Mouse (Mus musculus): ENCODE measurements around the gene Calcrl.
"Not testable (repeated sequence)": the region's sequence is repeated elsewhere in the genome, so short reads cannot be mapped to it uniquely, and the experiment has no call there.

The Calcrl gene

DNA sequence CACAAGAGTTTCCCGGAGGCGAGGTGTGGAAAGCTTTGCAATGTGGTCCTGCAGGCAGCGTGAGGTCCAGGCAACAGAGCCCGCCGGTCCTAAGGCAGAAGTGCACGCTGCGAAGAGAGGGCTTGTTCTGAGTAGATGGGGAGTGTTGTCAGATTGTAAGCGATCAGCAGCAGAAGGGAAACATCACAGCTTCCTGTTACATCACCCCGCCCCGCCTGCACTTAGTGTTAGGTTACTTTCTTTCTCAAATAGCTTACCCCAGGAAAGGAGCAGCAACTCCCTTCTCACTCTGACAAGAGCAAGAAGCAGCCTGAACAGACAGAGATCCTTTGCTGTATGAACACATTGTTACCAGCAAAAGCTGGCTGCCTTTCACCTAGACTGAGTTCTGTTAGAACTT is at the start of gene Calcrl:
Gene Calcrl (minus strand): TSS at position 274 of the 400 bp plus-strand sequence.
- DNase-seq = peak; percentile 88 to 90

DNA sequence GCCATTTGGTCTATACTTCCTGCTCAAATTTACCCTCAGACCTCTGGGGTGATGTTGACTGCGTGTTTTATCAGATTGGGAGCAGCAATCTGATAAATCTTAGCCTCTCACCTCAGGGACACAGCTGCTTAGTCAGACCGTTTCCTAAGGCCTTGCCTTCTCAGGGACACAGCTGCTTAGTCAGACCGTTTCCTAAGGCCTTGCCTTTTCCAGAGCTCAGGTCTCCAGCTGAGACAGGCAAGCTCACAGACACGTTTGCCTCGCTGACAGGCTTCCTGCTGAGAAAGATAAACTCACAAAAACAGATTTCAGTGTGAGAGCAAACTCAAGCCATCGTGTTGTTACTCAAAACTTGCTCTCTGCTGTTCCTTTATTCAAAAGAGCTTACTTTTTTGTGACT is 49.4 kb upstream of the Calcrl start:
- DNase-seq = no peak

DNA sequence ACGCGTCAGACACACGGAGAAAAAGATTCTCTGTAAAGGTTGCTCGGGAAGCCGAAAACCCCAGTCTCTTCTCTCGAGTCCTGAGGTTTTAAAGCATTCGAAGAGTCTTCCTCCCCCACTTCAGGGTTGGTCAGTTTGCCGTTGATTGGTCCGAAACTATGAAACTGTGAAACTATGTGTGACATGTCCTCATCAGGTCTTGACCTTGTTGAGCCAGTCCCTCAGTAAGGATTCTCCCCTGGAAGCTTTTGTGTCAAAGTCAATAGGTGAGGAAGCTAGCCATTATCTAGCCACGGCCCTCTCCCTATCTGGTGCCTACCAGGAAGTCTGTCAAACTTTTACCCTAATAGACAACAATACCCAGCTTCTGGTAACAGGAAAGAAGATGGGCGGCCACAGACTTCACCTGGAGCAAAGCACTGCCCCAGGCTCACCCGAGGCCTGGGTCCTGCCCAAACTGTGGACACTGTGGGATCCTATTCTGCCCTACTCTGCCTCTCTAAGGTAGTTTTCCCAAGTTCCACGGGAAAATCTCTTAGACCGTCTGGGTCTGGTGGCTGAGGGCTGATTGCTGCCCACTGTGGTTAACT is 48.8 kb upstream of the Calcrl start:
- no peak for DNase-seq

DNA sequence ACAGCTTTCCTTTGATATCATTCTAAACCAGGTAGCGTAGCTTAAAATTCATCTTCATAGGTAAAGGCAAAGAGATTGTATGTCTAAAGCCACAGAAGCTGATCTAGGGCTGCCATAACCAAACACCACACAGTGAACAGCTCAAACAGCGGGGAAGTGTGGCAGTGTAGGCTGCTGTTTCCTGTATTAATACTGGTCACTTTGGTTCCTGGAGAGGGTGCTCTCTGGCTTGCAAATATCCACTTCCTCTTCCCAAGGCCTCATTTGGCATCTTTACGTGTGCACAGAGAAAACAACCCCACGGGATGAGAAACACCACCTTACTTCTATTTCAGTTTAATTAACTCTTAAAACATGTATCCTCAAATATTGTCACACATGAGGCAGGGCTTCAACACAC is 42.2 kb upstream of the Calcrl start:
- no peak for DNase-seq

DNA sequence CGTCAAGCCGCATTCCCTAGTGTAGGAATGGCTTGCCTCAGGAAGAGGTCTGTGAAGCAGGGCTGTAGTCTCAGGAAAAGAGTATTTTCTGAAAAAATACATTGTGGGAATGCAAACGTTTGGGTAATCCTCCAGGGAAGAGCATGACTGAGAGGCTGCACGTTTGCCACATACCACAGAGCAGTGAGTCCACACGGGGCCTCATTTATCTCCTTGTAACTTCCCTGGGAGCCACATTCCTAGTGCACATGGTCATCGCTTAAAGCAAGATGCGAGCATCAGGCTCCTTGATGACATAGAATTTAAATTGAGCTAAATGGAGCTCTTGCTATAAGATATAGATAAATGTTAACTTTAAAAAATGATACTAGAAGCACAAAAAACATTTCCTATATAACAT is 39.7 kb upstream of the Calcrl start:
- no peak for DNase-seq

DNA sequence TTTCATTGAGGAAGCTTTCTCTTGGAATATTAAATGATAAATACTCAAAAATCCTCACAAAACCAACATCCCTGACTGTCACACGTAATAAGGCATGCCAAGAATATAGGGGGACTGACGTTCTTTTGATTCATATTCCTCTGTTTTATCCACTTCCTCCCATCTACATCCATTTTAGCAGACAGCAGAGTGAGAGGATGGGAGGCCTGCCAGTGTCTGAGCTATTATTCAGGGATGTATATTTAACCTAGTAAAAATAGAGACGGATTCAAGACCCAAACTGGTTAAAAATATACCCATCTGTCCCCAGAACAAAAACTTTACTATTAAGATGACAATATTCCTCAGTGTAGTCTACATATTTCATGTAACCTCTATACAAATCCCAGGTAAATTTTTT is 37.2 kb upstream of the Calcrl start:
- DNase-seq = no peak

DNA sequence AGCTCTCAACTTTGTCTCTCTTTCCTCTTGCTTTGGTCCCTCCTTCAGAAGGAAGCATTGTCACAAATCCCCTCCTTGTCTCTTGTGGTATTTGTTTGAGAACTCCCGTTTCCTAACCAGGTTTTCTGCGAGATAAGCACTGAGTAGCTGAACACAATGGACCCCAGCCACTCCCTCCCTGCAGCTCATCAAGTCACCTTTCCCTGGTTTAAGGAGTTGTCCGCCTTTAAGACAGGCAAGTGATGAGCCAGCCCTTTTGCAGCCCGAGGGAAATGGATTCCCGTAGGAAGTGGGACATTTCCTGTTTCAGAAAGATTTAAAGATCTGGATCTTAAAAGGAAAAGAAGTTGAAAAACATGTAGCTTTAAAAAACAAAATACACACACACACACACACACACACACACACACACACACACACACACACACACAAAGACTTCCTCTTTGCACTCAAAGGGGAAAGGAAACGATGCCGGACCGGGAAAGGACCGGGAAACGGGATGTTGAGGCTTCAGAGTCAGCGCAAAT is 34.5 kb upstream of the Calcrl start:
- peak; percentile 17 to 40 for DNase-seq

DNA sequence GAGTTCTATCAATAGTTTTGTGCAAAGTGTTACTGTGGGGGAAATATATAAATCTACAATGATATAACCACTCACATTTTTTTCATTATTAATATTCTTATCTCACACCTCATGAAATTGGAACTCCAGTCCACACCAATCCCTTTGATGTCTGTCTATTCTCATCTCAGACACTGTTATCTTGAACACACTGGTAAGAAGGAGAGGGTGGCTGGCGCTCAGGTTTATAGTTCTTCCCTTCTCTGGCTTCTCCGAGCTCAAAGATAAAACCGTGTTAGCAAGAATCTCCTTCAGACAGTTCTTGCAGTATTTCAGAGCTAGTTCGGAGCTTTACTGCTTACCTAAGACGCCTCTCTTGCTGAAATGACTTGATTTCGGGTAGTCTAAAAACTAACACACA is 32.0 kb upstream of the Calcrl start:
- DNase-seq = no peak

DNA sequence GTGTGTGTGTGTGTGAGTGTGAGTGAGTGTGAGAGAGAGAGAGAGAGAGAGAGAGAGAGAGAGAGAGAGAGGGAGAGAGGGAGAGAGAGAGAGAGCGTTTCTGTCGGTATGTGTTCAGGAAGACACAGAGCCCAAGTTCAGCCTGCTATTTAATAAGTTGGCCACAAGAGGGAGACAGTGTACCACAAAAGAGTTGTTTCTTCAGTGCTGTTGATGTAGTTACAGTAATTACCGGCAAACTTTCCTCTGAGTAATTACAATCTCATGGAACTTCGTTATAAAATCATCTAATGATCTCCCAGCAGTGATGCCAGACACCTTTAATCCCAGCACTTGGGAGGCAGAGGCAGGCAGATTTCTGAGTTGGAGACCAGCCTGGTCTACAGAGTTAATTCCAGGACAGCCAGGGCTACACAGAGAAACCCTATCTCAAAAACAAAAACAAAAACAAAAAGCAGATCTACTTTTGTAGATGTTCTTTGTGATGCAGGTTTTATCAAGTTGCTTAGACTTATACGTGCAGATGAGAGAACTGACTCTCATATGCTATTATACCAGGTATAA is 30.1 kb upstream of the Calcrl start:
- DNase-seq = peak; percentile 25 to 61

DNA sequence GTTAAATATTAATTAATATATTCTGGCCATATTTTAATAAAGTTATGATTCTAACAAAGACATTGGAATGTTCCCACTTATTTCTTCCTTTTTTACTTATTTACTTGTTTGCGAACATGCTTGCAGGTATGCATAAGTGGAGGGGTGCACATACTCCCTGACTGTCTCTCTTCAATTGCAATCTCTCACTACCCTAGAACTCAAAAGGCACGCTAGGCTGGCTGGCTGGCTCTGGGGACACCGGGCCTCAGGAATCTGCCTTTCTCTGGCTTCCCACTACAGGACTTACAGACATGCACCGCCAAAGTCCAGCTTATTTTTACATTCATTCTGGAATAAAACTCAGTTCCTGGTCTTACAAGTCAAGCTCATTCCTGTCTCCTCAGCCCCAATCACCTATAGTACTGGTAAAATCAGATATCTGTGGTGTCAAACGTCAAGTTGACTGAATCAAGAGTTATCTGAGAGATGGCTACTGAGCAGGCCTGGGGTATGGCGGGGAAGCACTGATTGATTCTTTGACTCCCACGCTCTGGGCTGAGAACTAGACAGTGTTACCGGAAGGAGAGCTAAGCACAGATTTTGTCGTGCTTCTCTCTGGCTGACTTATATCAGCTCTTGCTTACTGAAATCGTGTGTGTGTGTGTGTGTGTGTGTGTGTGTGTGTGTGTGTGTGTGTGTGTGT is 29.5 kb upstream of the Calcrl start:
- no peak for DNase-seq

DNA sequence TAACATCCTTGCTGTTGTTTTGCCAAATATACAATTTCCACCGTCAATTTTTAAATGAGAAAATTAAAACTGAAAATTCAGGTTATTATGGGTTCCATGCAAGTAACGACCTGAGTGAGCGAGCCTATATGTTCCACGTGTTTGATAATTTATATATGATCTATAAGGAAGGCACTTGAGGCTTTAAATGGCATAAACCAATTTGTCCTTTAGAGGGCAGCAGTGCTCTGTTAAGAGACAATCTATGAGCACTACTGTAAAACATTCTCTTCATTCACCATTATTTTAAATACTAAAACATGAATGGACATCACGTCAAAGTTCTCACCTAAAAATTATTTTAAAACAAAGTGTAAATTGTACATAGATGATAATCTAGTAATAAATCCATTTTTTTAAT is 28.8 kb upstream of the Calcrl start:
- peak in 1 of 2 experiments; percentile 23 for DNase-seq

DNA sequence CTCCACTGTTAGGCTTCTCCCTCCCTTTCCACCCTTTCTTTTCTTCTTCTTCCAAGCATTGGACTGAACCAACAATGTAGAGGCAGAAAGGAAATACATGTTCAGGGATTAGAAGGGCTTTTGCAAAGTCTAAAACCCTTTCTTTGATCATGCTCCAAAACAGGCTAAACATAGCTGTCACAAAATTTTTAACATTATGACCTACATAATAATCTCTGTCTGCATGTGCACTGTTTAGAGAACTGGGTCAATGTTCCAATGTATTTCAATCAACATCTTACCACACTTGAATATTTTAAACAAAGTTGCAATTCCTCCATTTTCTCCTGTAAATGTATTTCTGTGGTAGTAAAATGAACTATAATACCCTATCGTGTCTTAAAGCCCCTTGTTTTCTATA is 20.3 kb upstream of the Calcrl start:
- no peak for DNase-seq

DNA sequence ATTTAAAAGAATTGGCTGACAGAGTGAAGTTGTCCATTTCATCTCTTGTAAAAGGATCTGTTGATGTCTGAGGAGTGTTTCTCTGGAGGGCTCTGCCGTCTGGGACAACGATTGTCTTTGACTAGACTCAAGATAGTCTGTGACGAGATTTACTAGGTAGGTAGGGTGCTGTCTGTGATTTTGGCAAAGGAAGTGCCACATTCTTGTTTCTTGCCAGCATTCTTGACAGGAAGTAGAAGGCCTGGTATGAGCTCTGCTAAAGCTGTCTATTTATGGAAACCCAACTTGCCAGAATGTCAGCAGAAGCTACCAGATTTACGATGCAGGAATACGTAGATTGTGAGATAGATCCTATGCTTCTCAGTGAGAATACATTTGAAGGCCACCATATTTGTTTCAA is 16.7 kb upstream of the Calcrl start:
- DNase-seq = no peak

DNA sequence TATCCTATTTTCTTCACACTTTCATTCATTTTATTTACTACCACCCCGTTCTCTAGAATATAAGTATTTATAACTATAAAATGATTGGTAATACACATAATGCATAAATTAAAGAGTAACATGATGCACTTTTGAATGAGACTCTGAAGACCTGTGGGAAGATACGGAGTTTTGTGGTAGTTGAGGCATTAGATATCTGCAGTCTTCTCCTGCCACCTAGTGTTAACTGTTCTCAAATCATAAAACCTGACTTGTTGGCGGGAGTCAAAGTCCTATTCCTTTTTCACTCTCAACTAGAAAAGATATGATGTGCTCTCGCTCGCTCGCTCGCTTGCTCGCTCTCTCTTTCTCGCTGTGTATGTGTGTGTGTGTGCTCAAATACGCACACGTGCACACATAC is 4.5 kb upstream of the Calcrl start:
- peak in 1 of 2 experiments; percentile 19 for DNase-seq

DNA sequence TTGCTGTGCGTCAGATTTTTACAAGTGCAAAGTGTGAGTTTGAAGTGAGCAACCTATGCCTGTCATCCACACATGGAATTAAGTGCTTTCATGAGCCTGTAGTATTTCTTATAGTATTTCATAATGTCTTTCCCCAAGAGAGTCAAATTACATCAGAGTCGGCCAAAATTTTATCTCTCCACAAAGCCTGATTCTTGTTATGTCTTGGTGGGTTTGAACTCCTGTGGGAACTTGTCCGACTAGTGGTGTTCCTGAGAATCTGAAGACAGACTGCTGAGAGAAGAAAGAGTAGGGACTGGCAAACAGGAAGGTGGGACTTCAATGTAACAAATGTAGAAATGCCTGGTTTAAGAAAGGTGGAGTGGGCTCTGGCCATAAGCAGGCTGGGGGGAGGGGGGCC is 3.6 kb upstream of the Calcrl start:
- no peak for DNase-seq

DNA sequence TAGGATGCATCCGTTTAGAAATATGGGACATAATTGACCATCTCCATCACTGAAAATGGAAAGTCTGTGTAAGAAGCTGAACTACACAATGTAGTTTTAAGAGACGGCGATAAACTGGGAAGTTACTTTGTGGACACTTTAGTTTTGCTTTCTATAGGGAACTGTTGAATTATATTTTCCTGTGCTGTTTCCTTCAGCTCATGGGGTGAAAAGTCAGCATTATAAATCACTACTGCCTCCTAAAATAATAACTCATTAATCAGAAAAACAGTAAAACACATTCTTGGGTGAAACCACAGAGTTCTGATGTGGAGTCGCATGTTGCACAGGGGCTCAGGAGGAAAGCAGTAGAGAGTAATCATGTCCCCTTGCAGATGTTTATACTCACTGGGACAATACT is 1.3 kb upstream of the Calcrl start:
- no peak for DNase-seq

DNA sequence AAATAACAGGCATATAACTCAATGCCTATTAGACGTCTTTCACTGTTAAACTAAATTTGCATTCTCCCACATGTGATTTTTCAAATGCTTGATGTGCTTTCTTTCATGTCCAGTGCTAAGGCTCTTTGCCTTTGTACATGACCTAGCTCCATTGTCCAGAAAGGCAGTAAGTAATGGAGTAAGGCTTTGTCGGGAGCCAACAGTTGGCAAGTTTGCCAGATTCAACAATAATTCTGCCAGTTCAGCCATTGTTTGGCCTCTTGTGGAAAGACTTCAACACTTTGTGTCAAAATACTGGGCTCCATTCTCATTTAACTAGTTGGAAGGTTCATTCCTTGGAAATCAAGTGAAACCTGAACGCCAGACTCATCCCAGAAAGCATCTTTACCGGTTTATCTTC is 8.7 kb downstream of the Calcrl start:
- peak in 1 of 2 experiments; percentile 18 for DNase-seq

DNA sequence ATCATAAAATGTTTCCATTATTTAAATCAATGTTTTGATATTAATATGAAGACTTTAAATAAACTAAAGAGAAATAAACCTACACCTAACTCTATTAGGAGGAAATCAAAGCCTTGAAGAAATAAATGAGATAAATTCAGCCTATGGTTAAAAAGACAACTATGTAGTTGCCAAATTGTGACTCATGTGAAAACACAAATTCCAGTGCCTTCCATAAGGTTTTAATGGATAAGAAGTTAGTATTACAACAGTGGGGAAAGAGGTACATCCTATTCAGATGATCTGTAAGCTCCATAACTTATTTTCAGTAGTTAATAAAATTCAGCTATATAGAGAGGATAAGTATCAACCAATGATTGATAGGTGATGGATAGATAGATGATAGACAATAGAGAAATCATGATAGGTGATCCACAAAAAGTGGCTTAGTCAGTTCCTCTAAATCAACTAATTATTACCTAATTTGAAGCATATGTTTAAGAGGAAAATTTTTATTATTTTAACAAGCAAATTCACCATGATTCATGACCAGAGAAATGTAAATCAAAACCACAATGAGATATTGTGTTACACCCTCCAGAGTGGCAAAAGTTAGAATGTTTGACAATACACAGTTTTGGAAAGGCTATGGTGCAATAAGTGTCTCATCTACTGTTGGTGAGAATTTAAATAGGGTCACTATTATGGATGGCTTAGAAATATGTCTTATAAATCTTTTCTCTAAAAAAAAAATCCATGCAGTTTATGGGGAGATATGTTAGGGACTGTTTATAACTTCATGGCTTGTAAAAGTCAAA is 15.2 kb downstream of the Calcrl start:
- no peak for DNase-seq

DNA sequence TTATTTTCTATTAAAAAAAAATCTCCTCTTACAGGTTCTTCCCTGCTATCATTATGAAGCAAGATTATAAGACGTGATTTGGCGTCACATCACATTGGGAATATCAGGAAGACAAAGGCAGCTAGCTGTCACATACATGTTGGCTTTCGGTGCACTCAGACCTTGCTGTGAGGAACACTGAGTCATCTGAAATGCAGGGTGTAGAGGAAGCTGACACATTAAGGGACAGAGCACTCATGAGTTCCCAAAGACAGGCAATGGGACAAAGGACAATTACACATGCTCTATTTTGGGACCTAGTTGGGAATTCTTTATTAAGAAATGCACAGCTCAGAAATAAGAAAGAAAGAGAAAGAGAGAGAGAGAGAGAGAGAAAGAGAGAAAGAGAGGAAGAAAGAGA is 20.4 kb downstream of the Calcrl start:
- no peak for DNase-seq

DNA sequence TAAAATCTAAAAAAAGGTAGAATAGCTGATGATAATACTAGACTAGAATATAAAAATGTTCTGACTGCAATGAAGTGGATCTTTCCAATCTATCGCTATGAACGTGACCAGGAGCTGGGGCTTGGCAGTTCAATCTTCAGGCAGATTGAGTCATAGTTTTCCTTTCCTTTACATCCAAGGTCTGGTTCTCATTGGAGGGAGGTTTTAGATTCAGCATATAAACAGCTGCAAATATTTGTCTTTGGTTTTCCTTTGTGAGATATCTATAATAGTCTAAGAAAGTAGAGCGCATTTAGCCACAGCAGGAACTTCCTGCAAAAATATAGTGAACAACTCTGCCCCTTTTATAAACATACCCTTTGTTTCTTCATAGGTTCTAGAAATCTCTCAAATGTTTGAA is 22.5 kb downstream of the Calcrl start:
- DNase-seq = no peak

DNA sequence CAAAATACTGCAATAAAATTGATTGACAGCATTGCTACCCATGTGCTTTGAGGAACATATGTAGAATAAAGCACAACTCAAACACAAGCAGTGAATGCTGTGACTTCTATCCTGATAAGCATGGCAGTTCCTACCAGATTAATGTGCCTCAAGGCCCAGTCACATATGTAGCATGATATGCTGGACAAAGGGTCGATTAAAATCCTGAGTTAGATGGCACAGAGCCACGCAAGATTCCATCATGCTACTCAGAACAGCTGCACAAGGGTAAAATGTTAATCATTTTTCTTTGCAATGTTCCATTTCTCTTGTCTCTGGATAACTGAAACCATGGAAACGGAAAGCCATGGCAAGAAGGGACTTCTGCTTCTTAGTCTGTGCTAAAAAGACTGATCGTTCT is 28.7 kb downstream of the Calcrl start:
- no peak for DNase-seq

DNA sequence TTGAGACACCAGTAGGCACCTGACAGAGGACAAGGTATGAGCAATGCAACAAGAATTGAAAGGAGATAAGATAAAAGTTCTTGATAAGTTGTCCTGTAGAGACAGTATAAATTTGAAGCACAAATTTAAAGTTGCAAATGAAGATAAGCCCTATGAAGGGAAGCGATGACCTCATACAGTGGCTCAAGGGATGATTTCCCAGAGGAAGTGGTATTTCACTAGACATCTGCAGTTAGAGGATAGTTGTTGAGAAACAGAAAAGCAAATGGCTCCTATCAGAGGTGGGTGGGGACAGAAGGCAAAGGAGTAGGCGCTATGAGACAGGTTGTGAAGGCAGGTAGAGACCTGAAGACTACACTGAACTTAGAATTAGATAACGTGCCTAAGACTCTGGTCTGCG is 32.0 kb downstream of the Calcrl start:
- no peak for DNase-seq

DNA sequence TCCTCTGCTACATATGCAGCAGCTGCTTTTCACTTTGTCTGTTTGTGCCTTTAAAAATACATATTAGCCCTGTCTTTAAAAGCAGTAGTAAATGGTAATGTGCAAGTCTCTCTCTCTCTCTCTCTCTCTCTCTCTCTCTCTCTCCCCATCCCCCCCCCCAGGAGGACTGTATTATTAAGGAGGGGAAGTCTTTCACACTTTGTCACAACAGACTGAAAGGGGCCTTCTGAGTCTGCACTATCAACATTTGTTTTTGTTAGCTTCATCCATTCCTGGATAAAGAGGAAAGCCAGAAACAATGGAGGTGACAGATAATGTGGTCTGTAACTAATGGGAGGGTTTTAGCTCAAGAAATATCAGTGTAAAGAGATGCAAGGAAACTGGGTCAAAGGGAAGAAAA is 36.1 kb downstream of the Calcrl start:
- DNase-seq = no peak

DNA sequence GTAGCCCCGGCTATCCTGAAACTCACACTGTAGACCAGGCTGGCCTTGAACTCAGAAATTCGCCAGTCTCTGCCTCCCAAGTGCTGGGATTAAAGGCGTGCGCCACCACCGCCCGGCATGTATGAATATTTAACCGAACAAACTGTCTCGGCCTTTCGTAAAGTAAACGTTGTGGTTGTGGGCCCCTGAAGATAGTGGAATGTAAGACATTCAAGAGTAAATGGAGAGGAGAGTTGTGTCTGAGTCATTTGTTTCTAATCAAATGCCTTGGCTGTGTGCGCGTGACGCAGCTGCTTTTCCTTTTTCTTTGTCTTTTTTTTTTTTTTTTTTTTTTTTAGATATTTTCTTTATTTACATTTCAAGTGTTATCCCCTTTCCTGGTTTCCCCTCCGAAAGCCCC is 36.7 kb downstream of the Calcrl start:
- DNase-seq = not testable (repeated sequence)
